Mouse (Mus musculus): Measurements from ENCODE around the gene Pnma5.

- TF ChIP-seq EP300 (IDR thresholded peaks at IDR 0.05; ENCODE audit: low read depth) (no peak), CTCF (IDR thresholded peaks at IDR 0.05; ENCODE audit: low read depth) (no peak)
Measured at GRCm38 (mm10) chrX:72985607-72986006, 51.3 kb downstream of the Pnma5 start.

Measured in heart, postnatal 0 days (tissue).